Mouse (Mus musculus): ENCODE measurements around the gene Tmem255b. TPM values are rescaled to one million over a fixed set of nuclear protein-coding genes. Genes with fewer than 3 reads are reported as not detected.
A peak's percentile ranks its signal among the peaks of the same experiment; 100 is the strongest.

Gene Tmem255b
- total RNA-seq (2021) = 1 to 10 TPM; 2.7 to 2.8 TPM
- long read RNA-seq, experiment 1, partial matches to known transcripts = 0 of 4 reads
- long read RNA-seq, experiment 1, other reads (novel, unspliced or antisense) = 2 of 4 reads
- long read RNA-seq, experiment 2, partial matches to known transcripts = 0 of 3 reads
- long read RNA-seq, experiment 2, other reads (novel, unspliced or antisense) = 1 of 3 reads

DNA sequence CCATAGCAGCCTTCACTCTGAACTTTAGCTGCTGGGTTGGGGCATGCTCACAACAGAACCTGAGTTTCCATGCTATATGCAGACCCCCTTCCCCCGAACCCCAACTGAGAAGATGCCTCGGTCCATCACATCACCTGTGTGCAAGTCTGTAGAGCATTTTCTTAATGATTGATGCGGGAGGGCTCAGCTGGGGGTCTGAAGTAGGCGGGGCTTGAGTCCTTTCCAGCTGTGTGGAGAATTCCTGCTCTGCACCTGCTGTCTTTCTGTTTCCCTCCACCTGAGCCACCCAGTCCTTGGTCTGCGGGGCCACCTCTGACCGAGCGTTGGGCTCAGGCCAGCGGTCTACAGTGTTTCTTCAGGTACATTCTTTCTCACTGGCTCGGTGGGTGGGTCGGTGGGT is at the start of gene Tmem255b:
Gene Tmem255b (plus strand): TSS at position 301 of the 400 bp plus-strand sequence.
- intact Hi-C loops (cut with DNase I) = no loop called here
- no peak for DNase-seq

DNA sequence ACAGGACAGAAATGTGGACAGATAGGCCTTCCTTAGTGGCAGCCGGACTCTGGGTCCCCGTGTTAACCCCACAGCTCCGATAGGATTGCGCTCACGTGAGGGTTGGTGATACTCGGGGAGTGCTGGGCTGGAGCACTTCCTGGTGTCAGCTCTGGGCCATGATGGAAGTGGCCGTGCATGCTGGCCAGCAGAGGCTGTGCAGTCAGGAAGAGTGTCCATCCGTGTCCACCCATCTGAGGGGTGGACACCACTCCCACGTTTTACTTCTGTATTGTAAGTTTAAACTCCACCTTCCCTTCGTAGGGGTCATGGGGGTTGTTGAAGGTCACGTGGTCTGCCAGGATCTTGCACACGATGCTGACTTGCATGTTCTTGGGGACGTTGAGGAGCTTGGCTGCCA is 48.6 kb upstream of the Tmem255b start:
- intact Hi-C loops (cut with DNase I) = no loop called here
- DNase-seq = no peak

DNA sequence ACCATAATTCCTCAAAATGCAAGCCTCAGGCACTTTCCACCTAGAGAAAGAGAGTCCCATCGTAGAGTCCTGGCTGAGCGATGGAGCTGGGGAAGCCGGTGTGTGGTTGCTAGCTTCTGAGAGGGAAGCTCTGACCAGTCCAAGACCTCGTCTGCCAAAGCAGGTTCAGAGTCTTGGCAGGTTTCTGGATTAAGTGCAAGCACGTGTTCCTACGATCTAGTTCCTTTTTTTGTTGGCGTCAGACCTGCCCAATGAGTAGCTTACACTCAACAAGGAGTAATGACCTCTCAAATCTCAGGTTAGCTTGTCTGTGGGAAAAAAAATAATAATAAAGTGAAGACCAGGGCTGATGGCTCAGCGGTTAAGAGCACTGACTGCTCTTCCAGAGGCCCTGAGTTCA is 47.3 kb upstream of the Tmem255b start:
- intact Hi-C loops (cut with DNase I) = no loop called here
- DNase-seq = no peak

DNA sequence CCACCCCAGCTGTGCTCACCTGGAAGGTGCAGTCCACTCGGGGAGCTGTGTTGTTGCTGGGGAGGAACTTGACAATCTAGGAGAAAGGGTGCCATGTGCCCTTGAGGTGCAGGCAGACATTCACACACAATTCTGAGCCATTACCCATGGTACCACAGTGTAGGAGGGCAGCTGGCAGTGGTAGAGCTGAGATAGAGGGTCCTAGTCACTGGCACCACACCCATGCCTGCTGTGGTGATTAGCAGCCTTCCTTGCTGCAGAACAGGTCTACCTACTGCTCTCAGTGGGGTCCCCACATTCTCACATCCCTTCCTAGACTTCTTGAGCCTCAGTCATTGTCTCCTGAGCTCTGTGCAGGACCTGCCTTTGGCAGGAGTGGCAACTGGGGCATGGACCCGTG is 46.2 kb upstream of the Tmem255b start:
- DNase-seq = no peak
- intact Hi-C loops (cut with DNase I) = no loop called here

DNA sequence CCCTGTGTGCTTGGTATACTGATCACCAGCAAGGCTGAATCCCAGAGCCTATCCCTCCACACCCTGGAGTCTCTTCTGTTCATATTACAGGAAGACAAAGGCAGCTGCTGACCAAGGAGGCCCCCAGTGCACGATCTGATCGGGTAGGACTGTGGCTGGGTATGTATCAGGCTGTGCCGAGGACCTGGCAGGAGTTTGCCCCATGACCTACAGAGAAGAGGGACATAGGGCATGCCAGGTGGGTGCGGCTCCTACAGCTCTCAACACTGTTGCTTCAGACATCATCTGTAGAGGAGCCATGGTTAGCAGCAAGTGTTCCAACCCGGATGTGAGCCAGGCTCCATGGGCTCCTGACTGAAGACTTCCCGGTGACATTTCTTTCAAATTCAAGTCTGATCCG is 41.1 kb upstream of the Tmem255b start:
- intact Hi-C loops (cut with DNase I) = no loop called here
- no peak for DNase-seq

DNA sequence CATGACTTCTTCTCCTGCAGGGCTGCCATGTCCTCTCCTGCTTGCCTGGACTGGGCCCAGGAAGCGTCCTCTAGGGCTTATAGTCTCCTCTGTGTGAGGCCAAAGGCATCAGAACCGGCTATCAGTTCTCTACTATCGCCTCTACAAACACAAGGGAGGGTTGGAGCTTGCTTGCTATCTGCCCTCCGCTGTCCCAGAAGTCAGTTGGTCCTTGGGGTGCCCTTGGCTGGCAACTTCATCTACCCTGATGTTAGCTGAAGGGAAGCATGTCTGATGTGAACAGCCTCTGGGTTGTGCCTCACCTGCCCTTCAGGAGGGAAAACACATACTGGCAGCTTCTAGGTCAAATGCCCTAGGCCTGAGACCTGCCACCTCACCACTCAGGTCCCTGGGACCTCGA is 38.3 kb upstream of the Tmem255b start, which contains the start of gene Atp4b:
Gene Atp4b (minus strand): TSS at position 101 of the 400 bp plus-strand sequence.
- intact Hi-C loops (cut with DNase I) = no loop called here
- no peak for DNase-seq

DNA sequence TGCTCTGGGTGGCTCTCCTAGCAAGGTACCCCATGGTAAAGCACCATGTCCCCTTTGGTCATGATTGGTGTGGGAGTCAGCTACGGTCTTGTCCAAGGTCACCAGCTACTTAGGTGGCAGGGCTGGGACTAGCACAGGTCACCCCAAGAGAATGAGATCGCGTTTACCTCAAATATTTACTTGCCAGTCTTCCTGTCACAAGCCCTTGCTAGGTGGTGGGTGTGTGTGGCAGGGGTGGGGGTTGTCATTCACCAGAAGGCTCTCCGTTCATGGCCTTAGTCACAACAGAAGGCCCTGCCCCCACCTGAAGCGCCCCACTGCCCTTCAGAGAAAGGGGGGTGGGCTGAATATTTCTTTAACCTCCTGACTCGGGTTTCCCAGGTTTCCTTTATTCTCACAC is 31.5 kb upstream of the Tmem255b start:
- intact Hi-C loops (cut with DNase I) = no loop called here
- no peak for DNase-seq

DNA sequence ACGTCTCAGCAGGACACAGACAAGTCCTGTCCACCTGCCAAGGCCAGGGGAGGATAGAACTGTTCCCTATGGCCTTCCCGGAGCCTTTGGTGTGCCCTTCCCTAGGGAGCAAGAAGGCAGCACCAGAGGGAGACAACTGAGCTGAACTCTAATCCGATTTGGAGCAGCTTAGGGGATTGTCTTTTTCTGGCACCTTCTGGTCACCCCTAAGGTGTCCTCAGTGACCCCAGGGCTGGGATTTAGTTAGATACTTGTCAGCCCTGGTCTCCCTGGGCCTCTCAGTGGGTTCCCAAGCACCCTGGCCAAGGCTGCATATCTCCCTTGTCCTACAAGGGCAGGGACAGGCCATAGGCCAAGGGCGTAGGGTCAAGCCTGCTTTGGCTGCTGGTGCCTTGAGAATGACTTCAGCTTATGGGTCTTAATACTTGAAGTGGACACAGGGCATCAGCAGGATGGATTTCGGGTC is 30.3 kb upstream of the Tmem255b start, which contains the start of gene Grk1:
Gene Grk1 (plus strand): TSS at position 416 of the 466 bp plus-strand sequence.
- no peak for DNase-seq
- intact Hi-C loops (cut with DNase I) = no loop called here

DNA sequence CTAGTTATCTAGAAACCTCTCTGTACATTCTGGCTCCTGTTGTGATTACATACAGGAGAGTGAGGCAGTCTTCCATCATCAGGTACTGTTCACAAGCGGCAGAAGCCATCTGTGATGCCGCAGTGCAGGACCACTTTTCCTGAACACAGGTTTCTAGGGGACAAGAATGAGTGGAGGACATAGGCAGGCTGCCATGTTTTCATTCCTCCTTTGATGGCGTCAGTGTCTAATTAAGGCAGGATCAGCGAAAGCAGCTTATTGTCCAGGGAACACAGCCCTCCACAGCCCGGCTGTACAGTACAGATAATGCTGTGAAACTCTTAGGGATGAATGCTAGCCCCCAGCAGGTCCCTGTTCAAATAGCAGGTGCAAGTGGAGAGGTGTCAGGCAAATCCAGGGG is 29.0 kb upstream of the Tmem255b start:
- DNase-seq = no peak
- intact Hi-C loops (cut with DNase I) = no loop called here

DNA sequence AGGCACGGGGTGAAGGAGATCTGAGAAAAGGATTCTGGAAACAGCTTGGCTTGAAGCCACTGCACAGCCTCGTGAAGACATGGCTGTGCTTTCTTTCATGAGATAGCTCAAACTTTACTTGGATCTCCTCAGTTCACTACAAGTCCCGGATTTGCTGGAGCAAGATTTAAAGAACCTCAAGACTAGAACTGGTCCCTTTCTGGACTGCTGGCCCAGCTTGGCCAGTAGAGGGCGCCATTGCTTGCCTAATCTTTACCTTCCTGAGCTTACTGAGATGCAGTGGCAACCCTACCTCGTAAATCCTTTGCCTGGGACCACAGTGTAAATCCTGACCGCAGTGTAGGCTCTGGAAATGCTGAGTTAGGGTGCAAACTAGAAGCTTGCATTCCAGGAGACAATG is 23.4 kb upstream of the Tmem255b start:
- DNase-seq = peak; percentile 60 to 63
- intact Hi-C loops (cut with DNase I) = loop anchor here (5.0 kb wide), 2 partner anchors 136 to 341 kb away; no protein-coding TSS in a partner anchor

DNA sequence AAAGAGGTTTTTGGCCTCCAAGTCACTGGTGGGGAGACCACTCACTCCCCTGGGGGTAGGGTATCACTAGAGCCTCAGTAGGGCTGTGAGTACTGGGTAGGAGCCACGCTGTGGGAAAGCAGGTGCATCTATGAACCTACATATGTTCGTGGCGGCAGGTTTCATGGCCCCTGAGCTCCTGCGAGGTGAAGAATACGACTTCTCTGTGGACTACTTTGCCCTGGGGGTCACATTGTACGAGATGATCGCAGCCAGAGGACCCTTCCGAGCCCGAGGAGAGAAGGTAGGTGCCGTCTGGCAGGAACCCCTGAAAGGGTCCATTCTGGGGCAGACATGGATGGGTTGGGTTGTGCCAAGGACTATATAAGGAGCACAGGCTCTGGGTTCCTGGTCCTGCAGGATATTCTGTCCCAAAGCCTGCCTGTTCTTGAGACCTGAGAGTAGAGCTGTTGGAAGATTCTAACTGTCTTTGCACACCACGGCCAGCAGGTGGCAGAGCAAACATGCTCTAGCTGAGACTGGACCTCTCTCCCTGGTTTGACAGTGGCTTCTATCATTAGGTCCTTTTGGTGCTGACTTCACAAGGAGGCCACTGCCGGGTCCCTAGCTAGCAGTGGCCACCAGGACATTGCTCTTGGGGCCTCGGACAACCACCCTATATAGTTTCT is 22.0 kb upstream of the Tmem255b start:
- intact Hi-C loops (cut with DNase I) = loop anchor here (1.0 to 5.0 kb wide), 3 partner anchors 48 to 339 kb away; no protein-coding TSS in a partner anchor

DNA sequence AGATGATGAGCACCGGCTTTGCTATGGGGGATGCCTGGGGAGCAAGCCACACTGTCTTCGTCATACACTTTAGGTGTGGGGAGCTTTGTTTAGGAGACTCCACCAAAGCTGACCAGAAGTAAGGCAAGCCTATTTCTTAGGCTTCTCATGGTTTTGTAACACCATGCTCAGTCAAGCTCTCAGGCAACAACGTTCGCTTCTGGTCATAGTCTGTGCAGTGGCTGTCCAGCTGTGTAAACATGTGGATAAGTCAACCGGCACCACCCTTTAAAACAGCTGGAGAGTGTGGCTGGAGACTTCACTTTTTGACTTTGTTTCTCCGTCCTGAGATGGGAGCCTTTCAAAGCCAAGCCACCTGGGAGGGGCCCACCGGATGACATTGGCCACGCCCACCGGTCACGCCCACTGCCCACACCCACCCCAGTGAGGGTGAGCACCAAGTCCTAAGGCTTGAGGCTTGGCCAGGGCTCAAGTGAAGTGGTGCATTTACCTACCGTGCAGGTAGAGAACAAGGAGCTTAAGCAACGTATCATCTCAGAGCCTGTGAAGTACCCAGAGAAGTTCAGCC is 21.1 kb upstream of the Tmem255b start:
- DNase-seq = no peak
- intact Hi-C loops (cut with DNase I) = loop anchor here (5.0 kb wide), 2 partner anchors 133 to 338 kb away; no protein-coding TSS in a partner anchor

More for the DNA sequence above, 22.0 kb upstream of the Tmem255b start:
- peak; percentile 46 to 52 for DNase-seq

DNA sequence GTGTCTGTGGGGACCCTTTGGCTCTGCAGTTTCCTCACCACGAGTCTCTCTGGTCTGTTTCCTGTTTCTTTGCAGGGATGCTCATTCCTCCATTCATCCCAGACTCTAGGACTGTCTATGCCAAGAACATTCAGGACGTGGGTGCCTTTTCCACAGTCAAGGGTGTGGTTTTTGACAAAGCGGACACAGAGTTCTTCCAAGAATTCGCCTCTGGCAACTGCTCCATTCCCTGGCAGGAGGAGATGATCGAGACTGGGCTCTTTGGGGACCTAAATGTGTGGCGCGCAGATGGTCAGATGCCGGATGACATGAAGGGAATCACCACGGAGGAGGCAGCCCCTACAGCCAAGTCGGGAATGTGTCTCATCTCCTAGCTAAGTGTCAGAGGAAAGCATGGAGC is 19.1 kb upstream of the Tmem255b start:
- intact Hi-C loops (cut with DNase I) = no loop called here
- peak; percentile 38 to 55 for DNase-seq

DNA sequence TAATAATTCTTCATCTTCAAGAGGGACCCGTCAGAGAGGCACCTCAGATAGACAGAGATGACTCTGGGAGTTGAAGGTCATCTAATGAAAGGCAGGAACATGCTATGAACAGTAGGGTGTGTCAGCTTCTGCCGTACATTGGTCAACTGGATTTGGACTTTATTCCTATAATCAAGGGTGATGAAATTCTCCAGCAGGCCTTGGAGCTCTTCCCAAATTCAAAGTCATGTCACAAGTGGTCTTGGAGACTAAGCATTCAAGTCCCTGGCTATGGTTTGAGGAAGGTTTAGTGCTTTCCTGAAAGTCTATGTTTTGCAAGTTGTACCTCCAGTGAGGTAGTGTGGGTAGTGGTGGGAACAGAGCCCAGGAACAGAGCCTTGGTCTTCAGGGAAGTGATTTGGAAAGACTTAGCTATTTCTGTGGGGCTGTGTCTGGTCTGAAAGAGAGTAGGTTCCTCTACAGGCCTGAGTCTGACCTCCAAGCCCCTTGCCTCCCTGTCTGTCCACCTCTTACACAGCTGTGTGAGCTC is 15.8 kb upstream of the Tmem255b start:
- intact Hi-C loops (cut with DNase I) = no loop called here
- no peak for DNase-seq

DNA sequence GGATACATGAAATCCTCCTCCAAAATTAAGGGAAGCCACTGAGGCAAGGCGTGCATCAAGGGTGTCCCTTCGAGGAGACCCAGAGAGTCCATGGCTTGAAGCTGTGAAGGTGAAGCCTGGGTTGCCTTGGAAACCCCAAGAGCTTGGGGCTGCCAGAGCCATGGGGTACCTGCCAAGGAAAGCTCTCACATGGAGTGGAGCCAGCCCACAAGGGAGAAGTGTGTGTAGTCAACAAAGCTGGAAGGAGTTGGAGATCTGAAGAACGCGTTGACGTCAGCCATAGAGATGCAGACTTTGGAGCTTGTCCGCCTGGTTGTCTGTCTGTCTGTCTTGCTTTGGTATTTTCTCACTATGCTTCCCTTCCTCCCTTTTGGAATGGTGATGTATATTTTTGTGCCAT is 14.0 kb upstream of the Tmem255b start:
- no peak for DNase-seq
- intact Hi-C loops (cut with DNase I) = no loop called here

DNA sequence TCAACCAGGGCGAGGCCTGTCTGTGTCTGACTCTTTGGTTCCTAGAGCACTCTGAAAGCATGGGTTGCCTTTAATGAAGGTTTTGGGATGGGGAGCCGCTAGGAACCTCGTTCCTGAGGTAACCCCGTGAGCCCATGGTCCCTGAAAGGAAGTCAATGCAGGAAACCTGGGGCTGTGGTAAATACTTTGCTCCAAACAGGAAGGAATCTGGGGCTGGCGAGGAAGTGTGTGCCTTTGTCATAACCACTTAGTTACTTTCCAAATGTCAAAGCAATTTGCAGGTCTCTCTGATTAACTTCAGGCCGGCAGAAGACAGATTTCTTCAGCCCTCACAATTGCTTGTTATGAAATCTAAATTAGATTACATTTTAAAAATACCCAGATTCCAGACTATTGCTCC is 7.6 kb upstream of the Tmem255b start:
- intact Hi-C loops (cut with DNase I) = no loop called here
- DNase-seq = no peak

DNA sequence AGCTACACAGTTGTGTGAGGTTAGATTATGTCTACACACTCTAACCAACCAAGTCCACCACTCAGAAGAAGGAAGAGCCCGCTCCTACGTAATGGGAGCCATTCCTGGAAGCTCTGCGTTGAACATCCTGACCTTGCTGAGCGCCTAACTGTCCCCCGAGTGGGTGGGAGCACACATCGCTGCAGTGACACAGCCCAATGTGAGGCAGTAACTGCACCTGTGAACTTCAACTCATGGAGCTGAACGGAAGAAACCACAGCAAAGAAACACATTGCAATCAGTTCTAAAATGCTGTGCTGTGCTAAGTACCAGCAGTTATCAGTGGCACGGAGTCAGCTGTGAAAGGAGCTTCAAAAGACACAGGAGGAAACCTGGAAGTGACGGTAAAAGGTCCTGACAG is 6.8 kb upstream of the Tmem255b start:
- no peak for DNase-seq
- intact Hi-C loops (cut with DNase I) = no loop called here

DNA sequence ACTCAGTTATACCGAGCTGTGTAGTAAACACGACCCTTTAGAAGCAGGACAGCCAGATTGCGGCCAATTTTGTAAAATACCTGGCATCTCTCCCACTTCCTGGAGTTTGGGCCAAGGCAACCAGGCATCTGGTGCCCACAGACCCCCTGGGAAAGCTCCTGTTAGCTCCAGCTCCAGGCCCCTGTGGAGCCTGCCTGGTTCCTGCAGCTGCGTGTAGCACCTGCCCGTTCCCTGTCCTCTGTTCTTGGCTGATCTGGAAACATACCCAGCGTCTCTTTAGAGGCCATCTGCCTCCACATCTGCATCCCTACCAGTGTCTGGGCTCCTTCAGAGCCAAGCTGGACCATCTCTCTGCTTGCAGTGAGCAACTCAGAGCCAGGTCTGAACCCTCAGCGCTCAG is 4.6 kb upstream of the Tmem255b start:
- intact Hi-C loops (cut with DNase I) = no loop called here
- DNase-seq = no peak

DNA sequence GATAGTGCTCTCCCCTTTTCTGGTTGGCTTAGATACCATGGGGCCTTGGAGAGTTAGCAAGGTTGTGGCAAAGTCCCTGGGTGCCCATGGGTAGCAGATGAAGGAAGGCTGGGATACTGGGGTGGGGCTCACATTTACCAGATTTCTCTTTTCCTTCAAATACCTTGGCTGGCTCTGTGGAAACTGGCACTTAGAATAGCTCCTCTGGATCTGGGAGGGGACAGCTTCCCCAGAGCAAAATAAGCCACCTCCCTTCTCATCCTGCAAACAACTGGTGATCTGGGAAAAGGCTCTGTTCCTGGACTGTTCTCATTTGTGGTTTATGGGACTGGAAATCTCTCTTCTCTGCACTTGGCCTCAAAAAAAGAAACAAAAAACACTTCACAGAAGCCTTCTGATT is 4.1 kb upstream of the Tmem255b start:
- DNase-seq = no peak

DNA sequence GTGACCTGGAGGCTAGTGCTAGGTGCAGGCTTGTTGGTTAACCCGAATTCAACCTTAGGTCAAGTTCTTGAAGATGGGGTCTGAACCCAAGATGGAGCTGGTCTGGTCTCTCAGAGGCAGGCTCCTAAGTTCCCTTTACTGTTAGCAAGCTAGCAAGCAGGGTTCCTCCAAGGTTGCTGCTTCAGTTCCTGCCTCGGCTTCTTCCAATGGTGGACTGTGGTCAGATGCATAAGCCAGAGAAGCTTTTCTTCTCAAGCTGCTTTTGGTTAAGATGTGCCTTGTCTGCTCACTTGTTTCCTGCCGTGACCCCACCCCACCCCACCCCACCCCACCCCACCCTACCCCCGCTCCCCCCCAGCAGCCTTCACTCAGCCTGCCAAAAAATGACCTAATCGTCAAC is 1.9 kb upstream of the Tmem255b start:
- DNase-seq = no peak
- intact Hi-C loops (cut with DNase I) = no loop called here

More for the DNA sequence above, 4.1 kb upstream of the Tmem255b start:
- intact Hi-C loops (cut with DNase I) = no loop called here

DNA sequence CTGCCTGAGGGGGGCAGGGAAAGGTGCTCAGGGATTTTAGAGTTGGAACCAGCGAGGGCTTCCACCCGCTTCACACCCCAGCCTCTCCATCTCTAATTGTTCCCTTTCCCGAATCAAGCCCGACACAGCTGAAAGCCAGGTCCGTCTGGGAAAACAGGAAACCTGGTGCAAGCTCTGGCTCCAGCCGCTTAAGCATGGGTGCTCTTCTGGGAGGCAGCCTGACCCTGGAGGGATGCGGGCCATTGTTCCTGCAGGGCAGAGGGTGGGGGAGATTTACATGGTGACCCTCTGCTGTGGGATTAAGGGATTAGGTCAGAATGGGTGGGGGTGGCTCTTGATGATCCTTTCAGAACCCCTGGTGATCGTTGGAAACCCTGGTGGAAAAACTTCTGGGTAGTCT is 1.1 kb downstream of the Tmem255b start:
- intact Hi-C loops (cut with DNase I) = no loop called here
- no peak for DNase-seq

Measured in gastrocnemius, postnatal 36 days (tissue).